Mouse (Mus musculus) v-Abl transformed pro-B cells (cell line): ENCODE results near the gene Ern1.
"Not testable (repeated sequence)": the region's sequence is repeated elsewhere in the genome, so short reads cannot be mapped to it uniquely, and the experiment has no call there.

Experiments used
- in situ Hi-C, 2 experiments: fragments of 400-800 bp; cut with MboI; formaldehyde crosslinking; loops; one replicate each; pipeline ENCODE4 v1.15.1; 2025; ENCODE audit not compliant: unreplicated experiment in 2 of 2

The Ern1 gene

DNA sequence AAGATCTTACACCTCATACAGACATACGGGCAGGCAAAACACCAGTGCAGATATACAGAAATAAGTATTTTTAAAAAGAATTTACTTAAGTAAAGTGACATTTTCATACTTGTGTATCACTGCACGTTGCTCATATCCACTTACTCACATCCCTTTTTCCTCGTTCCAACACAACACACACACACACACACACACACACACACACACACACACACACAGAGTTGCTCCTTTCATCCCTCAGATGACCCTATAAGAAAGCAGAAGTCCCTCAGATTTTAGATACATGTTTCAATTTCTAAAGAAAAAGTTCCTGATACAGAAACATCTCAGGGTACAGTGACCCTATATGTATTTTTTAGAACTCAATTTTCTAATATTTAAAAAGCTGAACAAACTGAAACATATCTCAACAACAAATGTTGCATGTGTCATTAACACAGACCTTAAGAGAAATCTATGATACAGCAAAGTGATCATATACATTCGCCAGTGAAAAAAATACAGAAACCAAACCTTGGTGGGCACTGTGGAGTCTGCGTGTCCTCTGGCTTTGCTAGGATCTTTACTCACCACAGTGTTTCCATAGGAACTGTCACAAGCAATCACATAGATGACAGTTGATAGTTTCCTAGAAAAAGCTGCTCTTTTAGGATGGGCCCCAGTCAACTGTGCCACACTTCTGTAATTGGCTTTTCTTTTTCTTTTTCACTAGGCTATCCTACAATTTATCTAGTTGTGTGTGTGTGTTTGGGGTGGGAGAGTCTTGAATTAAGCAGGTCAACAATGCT lies 26.3 kb downstream of the Ern1 start:
- in situ Hi-C loops, result no loop called here

DNA sequence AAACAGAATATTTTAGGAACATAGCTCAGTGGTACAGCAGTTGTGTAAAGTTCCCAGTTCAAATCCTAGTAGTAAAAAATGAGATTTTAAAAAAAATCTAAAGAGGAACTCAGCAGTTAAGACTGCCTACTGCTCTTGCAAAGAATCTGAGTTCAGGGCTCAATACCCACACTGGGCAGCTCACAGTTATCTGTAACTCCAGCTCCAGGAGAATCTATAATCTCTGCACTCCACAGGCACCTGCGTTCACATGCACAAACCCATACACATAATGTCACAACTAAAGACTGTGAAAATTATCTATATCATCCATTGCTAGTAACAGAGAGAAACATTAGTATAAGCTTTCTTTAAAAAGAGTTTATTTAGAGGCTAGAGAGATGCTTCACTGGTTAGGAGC lies 27.0 kb downstream of the Ern1 start:
- in situ Hi-C loops, result no loop called here

DNA sequence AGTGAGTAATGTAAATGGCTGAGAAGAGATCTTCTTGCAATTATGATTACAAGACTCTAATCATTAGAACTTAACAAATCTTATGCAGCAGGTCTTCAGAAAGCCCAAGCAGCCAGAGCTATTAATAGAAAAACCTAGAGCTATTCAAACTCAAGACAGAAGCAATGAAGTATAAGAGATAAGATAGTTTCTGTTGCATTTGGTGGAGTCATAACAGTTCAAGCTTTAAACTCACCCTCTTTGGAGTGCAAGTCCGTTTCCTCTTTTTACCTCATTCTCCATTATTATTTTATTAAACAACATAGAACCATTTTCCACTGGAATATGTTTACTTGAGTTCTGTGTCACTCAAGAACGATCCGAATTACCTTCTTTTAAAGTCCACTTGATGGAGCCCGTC lies 29.1 kb downstream of the Ern1 start:
- in situ Hi-C loops, result no loop called here

DNA sequence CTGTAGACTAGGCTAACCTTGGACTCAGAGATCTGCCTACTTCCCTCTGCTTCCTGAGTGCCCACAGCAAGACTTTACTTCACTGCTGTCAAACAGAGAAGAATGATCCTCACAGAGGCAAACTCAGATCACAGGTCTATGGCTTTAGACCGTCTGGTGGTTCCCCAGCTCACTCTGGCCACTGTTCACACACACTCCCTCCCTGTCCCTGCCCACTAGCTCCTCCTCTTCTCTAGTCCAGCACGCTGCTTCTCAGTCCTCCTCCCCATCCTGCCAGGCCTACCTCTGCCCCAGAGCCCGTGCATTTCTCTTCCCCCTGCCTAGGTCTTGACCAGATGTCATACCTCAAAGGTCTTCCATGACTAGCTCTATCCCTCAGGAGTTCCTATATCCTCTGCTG lies 44.0 kb downstream of the Ern1 start:
- in situ Hi-C loops, result no loop called here

DNA sequence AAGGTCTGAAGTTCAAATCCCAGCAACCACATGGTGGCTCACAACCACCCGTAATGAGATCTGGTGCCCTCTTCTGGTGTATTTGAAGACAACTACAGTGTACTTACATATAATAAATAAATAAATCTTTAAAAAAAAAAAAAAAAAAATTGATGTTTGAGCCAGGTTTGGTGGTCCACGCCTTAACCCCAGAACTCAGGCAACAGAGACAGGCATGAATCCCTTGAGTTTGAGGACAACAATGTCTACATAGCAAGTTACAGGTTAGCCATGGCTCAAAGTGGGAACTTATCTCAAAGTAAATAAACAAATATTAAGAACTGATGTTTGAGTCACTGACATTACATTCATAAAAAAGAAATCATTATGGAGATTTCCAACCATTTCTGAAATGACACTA lies 45.1 kb downstream of the Ern1 start:
- in situ Hi-C loops, result not testable (repeated sequence)

DNA sequence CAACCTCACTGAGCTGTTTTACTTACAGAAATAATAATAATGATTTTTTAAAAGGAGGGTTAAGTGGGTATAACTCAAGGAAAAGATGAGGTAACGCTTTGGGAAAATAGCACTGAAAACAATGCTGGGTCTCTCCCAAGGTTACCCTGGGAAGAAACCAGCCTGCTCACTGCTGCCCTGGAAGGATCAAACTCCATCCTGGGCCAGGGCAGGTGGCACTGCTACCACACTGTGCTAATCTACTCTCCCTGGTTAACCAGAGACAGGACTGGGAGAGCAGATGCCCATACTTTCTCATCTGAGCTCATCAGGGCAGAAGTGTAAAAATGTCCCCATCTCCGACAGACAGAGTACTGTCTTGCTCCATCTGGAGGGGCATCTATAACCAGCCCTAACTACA lies 47.3 kb downstream of the Ern1 start:
- in situ Hi-C loops, result no loop called here

DNA sequence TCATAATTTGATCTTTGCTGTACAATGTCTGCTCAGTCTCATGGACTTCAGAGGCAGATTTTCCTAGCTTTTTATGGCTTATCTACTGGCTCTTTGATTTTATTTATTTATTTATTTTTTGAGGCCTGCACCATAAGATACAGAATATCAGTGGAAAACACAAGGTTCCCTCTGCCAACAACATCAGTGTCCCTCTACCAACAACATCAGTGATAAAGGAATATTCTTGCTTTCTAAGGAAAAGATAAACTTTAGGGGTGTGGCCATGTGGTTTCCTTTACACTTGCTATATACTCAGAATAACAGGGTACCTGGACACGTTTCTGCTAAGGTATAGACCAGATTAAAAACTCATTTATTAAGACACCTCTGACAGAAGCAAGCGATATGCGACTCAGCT lies 48.3 kb downstream of the Ern1 start:
- in situ Hi-C loops, result no loop called here

DNA sequence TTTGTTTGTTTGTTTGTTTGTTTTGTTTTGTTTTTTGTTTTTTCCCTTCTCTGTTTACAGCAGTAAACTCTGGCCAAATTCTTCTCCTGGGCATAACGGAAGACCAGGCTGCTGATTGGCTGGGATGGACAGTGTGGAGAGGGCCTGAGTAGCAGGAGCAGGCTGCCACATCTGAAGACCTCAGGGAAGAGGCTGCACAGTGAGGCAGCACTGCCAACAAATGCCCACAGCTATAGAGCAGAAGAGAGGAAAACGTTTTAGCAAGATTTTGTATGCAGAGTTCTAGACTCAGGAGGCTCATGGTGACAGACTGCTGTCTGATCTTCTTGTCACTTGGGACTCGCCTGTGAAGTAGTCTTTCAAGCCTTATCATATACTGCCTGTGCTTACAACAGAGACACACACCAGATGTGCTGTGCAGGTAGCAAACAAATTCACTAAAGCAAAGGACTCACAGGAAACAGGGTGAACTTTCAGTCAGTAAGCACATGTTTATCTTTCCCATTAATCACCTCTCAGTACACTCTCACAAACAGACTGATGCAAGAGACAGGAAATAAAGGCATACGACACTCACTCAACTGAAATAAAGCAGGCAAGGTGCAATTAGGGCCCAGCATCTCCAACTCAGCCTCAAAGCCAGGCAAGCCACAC lies 49.0 kb downstream of the Ern1 start:
- in situ Hi-C loops, result no loop called here

DNA sequence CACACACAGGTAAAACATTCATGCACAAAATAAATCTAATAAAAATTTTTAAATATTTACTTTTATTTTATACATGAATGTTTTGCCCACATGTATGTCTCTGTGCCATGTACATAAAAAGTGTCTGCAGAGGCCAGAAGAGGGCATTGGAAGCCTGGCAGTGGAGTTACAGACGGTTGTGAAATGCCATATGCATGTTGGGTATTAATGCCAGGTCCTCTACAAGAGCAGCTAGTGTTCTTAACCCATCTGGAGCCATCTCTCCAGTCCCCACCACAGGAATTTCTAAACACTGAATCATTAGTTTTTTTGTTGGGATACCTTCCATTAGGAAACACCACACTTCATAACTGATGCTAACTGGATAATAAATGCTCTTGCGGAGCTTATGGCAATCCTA lies 50.1 kb downstream of the Ern1 start:
- in situ Hi-C loops, result no loop called here

DNA sequence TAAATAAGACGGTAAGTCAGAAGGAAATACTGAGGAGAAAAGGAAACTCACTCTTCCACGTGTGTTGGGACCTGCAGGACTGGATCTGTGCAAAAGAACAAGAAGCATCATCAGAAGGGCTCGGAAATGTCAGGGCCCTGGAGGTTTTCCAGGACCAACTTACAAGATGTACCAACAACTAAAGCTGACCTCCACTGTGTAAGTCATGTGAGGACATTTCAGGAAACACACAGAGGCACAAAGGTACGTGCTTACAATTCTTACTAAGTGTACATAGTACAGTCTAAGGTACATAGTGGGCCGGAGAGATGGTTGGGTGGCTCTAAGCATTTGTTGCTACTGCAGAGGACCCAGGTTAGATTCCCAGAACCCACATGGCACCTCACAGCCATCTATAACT lies 50.6 kb downstream of the Ern1 start:
- in situ Hi-C loops, result no loop called here

DNA sequence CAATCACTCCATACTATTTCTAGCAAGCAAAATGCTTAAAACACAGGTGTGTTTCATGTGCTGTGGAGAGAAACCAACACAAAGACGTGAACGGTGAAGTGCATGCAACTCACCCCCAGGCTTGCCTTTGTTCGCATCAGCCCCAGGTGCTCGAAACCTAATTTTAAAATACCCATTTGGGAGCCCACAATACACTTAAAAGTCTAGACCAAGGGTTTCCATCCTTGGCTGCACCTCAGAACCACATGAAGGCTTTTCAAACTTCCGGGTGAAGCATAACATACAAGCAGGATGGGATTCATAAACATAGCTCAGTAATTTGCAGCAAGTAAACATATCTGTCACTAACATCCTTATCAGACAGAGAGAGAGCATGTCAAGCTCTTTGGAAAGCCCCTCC lies 57.3 kb downstream of the Ern1 start:
- in situ Hi-C loops, result no loop called here

DNA sequence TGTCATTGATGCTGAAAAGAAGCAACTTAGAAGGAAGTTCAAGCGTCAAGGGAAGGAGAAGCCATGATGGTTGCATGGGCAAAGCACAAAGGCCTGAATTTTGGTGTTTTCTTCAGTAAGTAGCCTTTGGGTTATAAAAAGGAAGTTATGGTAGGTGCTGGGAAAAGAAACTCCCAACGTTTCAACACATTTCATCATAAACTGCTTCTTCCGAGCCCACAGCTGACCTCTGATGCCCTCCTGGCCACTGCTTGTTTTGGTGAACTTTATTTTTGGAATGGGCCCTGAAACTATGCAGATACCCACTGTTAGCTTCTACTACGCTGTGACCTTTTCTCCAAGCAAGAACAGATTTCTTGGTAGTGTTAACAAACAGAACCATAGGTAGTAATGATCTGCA lies 58.0 kb downstream of the Ern1 start:
- in situ Hi-C loops, result loop anchor here in 1 of 2 experiments (10.0 kb wide), 1 partner anchor 315 kb away; no protein-coding TSS in a partner anchor

DNA sequence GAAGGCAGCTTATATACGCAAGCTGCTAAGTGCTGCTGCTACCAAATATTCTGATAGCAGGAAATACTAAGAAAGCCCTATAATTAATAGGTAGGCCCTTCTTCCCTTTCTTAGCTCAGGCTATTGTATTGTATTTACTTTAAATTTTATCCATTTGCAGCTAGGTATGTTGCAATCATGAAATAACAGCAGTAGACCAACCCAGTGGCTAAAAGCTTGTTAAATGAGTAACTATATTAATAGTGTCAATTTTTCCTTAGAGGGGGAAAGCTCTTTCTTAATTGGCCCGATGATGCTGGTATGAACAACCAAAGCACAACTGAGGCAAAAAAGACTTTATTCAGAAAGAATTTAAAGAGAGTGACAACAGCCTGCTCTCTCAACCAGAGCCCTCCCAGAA lies 59.1 kb downstream of the Ern1 start:
- in situ Hi-C loops, result loop anchor here in 1 of 2 experiments (10.0 kb wide), 1 partner anchor 316 kb away; no protein-coding TSS in a partner anchor

DNA sequence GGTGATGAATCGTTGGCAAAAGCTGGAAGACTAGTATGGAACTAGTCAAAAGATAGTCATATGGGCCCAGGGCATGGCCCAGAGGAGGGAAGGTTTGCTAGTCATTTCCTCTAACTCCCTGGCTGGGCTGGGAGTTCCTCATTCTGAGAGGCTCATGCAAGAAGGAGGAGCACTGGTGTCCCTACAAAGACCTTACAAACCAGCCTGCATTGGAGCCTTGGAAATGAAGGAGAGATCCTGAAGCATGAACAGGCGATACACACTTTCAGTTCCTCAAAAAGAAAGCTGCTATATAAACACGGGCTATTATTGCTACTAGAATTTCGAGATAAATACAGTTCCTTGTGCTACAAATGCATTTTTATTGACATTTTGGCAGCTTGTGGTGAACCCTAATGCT lies 59.5 kb downstream of the Ern1 start:
- in situ Hi-C loops, result loop anchor here in 1 of 2 experiments (10.0 kb wide), 1 partner anchor 317 kb away; no protein-coding TSS in a partner anchor

DNA sequence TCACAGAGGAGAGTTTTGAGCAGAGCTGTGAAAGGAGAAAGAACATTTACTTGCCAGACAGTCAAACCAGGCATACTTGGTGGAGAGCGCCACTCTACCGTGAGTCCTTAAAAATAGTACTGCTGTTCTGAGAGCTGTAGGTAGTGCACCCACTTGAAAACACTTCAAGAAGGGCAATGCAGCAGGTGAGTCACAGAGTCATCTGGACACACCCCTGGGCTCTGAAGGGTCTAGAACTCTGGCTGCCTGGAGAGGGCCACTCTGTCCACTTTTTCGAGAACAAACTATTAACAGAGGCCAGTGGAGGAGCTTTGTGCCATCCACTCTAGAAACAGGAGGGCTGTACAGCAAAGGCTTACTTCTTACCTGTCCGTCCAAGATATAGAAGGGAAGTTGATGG lies 61.2 kb downstream of the Ern1 start:
- in situ Hi-C loops, result loop anchor here in 1 of 2 experiments (10.0 kb wide), 1 partner anchor 318 kb away; no protein-coding TSS in a partner anchor

DNA sequence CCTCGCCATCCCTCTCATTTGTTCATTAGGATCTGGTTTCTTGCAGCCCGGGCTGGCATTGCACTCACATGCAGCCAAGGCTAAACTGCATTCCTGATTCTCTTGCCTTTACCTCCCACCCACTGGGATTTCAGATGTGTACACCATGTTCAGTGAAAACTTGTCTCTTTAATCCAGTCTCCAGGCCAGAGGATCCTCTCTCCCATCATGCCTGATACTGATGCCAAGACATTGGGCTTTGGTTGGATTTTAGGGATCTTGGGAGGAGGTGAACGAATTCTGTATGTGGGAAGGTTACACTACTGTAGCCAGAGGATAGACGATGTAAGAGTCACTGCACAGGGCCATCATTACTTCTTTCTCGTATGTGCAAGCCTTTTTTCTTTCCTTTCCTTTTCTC lies 62.5 kb downstream of the Ern1 start:
- in situ Hi-C loops, result loop anchor here in 1 of 2 experiments (10.0 kb wide), 1 partner anchor 320 kb away; no protein-coding TSS in a partner anchor

DNA sequence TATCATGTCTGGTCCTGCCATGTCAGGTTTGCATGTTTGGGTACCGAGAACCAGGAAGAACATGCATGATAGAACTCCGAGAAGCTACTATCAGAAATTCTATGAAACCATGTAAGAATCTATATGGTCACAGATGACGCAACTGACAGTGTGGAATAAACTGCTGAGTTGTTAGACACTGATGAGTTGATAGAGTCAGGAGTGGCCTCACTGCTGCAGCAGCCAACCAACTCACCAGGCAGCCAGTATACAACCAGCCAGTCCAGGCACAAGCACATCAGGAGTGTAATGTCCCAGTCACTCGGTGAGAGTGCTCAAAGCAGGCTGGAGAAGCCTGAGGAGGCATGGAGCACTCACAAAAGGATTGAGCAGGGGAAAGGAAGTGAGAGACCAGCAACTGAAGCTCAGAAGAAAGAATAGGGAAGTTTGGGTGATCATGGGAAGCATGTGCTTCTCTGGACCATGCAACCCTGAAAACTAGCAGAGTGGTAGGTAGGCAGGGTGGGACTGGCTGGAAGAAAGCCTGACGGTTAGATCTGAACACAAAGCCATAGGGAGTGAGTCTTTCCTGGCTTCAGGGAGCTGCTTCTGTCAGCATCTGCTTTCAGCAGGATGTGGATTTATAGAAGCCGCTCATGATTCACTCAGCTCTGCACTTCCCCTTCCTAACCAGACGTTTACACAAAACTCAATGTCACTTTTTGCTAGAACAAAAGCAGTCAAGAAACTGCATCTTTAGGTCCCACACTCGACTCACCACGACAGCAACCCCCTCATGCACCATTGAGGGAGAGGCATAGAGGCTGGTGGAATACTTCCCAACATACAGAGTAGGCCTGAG lies 68.2 kb downstream of the Ern1 start:
- in situ Hi-C loops, result loop anchor here (5.0 to 10.0 kb wide), 4 partner anchors 73 to 325 kb away; no protein-coding TSS in a partner anchor

DNA sequence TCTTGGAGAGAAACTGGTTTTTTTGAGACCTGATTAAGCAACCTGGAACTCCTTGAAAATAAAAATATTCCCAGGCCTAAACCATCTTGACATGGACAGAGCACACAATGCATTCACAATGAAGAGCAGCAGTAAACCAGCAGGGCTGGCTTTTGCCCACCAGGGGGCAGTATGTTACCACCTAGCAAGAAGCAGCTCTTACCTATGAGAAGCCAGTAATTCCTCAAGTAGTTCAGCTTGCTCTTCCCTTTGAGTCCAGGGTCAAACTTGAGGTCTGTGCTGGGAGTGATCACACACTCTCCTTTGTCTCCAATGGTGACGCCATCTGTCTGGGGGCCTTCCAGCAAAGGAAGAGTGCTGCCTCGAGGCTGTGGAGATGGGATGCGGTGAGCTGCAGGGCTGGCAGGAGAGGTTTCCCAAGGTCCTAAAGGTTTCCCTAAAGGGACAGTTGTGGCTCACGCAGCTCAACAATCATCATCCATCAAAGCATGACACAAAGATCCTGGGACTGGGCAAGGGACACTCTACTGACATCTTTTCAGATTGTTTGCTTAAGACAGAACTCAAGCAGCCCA lies 68.9 kb downstream of the Ern1 start:
- in situ Hi-C loops, result loop anchor here (5.0 to 10.0 kb wide), 3 partner anchors 74 to 316 kb away; no protein-coding TSS in a partner anchor

DNA sequence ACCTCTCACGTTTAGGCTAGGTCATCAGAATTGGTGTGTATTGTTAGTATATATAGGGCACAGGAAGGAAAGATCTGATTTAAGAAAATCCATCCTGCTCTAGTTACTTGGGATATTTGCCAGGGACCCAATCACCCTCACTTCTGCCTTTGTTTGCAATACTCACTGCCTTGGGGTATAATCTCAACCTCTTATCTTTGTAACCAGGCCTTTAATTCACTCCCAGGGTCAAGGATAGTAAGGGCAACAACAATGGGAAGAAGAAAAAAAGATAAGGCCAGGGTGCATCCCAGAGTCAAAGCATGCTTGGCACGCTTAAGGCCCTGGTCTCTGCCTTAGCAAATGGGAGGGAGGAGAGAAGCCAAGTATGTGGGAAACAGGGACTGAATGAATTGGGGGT lies 69.8 kb downstream of the Ern1 start:
- in situ Hi-C loops, result loop anchor here (5.0 to 10.0 kb wide), 3 partner anchors 74 to 317 kb away; no protein-coding TSS in a partner anchor

DNA sequence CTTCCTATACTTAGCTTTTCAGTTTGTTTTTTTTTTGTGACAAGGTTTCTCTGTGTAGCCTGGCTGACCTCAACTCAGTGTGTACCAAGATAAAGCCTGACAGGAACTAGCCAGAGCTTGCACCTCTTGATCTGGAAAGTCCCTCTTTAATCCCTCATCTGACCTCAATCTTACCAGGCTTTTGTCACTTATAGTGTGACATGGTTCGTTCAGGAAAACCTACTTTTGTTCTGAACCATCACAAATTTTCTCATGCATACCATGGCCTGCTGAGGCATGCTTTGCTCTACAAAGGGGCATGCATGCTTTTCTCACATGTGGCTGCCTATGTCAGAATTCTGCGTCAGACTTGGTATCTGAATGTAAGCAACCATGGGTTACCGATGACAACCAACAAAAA lies 71.3 kb downstream of the Ern1 start:
- in situ Hi-C loops, result loop anchor here (5.0 to 10.0 kb wide), 3 partner anchors 76 to 318 kb away; no protein-coding TSS in a partner anchor
